Mouse (Mus musculus): Measurements from ENCODE around the gene Stk39.

Gene Stk39

DNA sequence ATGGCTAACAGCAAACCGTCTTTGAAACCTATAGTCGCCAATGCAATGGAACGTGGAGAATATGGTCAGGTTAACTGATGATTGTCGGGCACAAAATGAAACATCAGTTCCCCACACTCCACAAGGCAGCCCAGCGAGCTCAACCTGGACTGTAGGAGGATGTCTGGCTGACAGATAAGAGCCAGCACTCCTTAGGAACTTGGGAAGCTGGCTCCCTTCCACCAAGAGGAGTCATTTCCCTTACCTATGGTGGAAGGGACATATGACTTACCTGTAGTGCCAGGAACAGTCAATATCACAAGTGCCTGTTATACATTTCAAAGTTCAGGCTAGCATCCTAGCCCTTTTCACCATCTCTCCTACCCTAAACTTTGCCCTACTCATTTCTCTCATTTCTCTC lies 14.0 kb downstream of the Stk39 start:
- DNase-seq (ENCODE audit: low spot score in 2 of 2), result no peak

DNA sequence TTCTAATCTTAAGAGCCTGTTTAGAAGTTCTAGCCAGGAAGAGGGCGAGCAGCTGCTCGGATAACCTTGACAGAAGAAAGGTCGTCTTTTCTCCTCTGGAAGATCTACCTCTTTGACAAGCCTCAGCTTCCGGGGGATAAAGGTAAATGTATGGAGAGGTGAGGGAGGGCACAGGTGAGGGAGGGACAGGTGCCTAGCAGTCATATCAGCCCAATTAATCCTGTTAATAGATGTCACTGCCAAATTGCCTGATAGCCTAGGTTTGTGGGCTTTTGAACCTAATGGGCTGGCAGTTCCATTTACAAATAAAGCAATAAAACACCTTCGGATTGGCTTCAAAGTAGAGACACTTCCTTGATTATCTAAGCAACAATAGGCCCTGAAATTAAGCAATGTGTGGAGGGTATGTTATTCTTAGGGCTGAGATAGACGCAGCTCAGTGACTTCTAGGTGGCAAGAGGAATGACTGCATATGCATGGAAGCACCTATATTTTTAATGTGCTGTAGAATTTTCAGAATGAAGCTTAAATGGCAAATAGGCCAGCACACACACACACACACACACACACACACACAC lies 14.5 kb downstream of the Stk39 start:
- DNase-seq (ENCODE audit: low spot score in 2 of 2), result no peak

DNA sequence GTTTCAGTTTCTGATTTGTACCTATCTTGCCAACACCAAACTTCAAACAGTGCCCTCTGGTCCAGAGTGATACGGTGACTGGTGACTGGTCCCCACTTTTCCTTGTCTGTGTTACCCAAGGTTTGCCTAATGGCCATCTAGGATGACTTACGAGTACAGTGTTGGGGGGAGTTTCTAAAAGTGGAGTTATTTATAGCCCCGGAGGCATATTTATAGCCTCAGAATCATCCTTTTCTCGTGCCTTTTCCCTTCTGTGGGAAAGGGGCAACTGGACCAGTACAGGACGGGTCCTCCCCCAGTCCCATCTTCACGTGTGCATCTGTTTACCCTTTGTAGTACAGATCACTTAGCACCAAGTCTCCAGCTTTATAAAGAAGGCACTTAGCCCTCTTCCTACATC lies 15.2 kb downstream of the Stk39 start:
- no peak for DNase-seq (ENCODE audit: low spot score in 2 of 2)

DNA sequence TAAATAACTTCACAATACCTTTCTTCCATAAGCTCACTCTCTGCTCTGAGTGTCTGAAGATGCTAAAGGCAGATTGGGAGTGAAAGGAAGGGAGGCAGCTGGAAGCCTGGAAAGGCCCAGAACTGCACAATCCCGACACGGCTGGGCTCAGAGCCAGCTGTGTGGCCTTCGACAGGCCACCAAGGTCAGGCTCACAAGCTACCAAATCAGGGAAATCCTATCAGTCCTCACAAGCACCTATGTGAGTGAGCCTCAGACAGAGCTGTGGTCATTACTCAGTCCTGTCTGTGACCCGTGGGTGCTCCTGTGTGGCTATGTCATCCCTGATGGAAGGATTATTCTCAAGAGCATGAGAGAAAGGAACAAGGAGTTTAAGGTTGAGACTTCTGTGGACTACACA lies 19.7 kb downstream of the Stk39 start:
- DNase-seq (ENCODE audit: low spot score in 2 of 2), result no peak

DNA sequence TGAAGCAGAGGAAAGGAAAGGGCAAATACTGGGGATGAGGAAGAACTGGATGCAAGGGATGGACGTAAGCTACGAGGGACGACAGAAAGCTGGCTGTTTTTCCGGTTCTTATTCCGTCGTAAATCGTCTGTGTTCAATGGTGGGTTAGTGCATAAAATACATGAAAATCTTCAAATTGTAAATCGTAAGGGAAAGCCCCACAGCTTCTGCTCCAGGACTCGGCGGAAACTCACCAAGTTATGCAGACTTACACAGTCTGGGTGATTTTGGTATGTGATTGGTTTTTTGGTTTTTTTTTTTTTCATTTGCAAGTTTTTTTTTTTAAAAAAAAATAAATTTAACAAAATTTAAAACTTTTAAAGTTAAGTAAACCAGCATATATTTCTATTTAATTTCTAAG lies 24.0 kb downstream of the Stk39 start:
- no peak for DNase-seq (ENCODE audit: low spot score in 2 of 2)

DNA sequence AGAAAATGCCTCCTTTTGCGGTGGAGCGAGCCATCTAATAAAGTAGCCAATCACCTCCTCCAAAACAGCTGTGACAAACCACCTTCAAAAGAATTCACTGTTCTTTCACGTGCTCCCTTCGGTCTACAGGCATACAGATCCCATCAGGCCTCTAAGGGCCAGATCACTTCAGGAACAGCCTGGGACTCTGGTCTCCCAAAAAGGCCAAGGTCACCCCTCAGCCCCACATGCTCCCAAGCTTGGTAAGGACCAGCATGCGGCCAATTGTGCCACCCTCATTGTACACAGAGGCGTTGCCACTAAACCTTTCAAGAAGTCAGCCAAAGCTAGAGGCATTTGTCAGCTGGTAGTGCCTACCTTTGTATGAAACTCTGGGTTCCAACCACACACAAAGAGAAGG lies 28.9 kb downstream of the Stk39 start:
- no peak for DNase-seq (ENCODE audit: low spot score in 2 of 2)

DNA sequence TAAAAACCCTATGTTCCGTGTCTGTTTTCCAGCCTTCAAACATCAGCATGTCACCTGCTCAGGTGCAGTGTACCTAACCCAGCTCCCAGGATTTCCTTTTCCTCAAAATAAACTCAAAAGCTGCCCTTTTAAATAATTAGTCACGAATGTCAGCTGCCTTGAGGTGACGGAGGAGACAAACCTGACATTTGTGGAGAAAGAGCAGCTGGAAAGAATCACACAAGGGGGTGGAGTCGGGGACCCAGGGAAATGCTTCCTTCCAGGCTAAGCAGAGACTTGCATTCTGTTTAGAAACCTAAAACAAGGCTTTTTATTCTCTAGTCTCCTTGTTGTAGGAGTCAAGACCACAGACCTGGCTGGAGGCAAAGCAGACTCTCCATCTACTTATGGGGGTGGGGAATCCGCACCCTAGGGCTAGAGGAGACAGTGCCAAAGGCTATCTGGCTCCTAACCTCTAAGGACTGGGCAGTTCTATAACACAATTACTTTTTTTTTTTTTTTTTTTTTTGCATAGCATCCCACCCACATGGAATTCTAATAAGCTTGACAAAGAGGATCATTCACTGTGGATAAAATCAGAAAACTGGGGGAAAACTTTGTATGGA lies 29.9 kb downstream of the Stk39 start:
- no peak for DNase-seq (ENCODE audit: low spot score in 2 of 2)

DNA sequence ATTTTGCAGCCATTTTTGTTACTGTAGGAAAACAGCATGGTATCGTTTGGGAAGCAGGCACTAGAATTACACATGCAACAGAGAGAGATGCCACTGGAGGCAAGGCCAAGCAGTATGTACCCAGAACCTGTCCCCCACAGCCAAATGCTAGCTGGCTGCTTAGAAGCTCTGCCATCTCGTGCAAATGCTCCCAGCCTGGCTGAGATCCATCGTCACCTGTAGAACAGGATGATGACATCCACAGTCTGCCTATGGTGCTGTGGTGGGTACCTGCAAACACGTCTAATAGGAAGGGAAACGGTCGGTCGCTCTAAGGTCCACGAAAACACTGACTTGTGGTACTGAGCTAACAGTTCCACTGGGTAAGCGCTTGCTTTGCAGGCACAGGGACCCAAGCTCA lies 32.5 kb downstream of the Stk39 start:
- DNase-seq (ENCODE audit: low spot score in 2 of 2), result no peak

DNA sequence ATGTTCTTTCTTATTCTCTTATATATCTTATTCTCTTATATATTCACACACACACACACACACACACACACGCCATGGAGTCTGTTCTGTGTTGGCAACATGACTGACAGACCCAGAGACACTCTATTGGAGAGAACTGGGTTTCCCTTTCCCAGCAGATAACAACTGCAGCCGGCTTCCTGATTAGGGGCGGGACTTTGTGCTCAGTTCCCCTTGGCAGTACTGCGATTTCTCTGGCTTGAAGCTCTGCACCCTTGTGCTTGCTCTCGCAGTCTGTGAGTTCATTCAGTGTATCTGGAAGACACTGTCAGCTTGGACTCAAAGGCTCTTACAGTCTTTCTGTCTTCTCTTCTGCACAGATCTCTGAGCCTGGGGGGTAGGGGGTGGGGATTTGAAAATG lies 34.1 kb downstream of the Stk39 start:
- no peak for DNase-seq (ENCODE audit: low spot score in 2 of 2)

DNA sequence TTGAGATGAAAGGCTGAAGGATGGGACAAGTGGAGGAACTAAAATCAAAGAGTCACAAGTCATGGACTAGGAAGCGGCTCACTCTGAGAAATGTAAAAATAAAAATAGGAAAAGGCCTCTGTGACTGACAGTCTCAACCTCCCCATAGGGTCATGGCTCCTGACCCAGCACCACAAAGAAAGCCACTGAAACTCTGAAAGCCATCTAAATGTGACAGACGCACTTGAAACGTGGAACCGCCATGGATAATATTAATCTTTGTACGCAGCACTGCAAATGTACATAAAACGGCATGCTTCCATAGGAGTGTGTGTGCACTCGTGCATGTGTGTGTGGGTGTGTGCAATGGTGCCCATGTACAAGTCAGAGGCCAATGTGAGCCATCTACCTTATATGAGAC lies 34.9 kb downstream of the Stk39 start:
- no peak for DNase-seq (ENCODE audit: low spot score in 2 of 2)

DNA sequence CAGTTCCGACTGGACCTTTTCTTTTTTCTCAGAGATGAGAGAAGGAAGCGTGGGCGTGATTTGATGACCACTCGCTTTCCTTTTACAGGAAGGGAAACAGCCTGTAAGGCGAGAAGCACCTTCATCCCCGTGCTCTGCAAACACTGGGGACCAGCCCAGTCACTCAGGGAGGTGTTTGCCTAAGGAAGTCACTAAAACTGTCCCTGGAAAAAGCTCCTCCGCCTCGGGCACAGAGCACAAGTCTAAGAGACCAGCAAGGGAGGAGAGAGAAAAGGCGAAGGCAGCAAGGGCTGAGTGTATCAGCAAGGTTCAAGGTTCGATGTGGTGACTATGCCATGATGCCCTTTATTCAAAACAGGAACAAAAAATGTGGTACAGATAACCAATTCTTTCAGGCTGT lies 35.8 kb downstream of the Stk39 start:
- no peak for DNase-seq (ENCODE audit: low spot score in 2 of 2)

DNA sequence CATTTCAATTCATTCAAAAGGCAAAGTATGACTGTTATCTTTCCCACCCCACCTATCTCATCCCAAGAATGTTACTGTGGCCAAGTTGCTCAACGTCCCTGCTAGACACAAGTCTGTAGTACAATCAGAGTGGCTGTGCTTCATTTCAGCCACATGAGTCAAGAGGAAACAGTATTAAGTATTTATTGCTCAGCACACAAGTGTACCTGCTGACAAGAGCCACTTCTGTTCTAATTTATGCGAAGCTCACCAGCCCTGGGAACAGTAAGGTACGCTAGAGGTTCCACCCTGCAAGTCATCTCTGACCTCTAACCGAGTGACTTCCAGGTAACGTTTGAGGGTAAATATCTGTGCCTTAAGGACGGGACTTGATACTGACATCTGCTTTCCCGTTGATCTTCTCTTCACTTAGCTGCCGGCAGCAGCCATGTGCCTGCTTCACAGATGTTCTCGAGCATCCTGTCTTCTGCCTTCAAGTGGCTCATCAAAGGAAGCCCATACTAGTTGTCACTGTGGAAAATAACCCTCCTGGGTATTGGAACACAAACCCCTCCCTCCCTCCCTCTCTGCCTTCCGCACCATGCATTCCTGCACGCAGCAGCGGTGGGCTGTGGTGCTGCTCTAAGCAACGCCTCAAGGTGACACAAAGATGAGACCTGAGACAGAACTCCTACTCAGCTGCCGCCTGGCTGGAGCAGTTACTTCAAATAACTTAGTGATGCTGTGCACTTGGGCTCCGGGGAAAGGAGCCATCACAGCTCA lies 36.4 kb downstream of the Stk39 start:
- no peak for DNase-seq (ENCODE audit: low spot score in 2 of 2)

DNA sequence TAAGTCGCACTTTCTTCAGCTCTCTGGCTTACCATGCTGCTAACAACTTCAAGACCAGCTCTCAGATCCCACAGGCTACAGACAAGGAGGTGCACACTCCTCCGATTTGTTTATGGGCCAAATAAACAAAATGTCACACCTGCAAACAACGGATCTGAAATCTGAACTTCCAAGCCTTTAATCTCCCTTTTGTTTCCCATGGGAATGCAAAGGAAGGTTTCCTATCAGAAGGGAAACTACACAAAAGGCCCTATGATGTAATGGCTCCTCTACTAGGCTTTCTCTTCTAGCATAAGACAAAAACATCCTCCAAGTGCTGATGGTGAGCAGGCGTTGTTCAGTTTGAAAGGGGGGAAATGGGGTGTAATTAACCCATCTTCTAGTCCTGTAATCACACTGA lies 37.1 kb downstream of the Stk39 start:
- no peak for DNase-seq (ENCODE audit: low spot score in 2 of 2)

DNA sequence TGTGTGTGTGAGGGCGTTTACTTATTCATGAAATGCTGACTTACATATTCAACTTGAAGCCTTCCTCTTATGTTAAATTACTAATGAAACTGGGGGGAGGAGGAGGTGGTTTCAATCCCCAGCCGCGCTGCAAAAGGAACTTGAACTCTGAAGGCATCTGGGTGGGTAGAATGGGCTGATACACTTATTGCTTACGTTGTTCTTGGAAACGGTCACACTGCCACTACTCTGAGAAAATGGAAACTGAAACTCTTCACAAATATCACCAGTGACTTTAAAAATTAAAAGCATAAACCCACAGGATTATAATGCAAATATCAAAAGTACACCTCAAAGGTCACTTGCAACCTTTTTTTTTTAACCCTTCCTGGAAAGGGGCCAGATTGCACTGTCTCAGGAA lies 37.5 kb downstream of the Stk39 start:
- no peak for DNase-seq (ENCODE audit: low spot score in 2 of 2)

DNA sequence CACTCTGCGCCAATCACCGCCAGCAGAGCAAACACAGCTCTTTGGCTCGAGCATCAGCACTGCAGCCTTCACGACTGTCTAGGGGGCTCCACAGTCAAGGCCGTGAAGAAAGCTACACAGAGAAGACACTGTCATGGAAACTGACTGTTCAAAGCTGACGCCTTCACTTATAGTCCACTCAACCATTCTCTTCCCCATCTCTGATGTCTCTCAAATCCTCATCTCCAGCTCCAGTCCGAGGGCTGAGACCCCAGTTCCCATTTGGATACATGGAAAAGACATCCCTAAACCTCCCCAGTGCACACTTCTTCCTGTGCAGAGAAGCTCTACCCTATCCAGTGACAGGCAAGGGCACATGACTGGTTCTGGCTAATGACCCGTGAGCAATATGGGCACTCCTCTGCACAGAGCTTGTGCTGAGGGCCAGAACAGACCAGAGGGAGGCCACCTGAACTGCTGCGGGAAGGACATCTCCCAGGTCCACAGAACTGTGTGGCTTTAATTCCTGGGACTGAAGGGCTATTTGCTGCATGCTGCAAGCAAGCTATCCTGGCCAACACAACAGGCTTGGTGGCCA lies 38.2 kb downstream of the Stk39 start:
- DNase-seq (ENCODE audit: low spot score in 2 of 2), result no peak

DNA sequence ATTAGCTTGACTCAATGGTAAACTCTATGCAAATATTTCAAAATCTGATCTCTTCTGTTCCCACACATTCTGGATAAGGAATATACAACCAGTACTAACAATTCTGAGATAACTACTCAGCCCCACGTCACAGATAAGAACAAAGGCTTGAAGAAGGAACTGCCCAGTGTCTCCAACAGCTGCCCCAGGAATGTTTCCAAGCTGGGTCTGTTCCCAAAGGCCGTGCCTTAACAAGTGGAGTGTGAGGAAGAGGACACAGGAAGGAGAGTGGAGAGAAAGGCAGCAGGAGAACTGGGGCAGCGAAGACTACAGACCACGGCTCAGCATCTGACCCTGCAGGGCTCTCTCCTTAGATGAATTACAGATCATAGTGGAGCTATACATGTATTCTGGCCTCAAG lies 39.2 kb downstream of the Stk39 start:
- DNase-seq (ENCODE audit: low spot score in 2 of 2), result no peak

DNA sequence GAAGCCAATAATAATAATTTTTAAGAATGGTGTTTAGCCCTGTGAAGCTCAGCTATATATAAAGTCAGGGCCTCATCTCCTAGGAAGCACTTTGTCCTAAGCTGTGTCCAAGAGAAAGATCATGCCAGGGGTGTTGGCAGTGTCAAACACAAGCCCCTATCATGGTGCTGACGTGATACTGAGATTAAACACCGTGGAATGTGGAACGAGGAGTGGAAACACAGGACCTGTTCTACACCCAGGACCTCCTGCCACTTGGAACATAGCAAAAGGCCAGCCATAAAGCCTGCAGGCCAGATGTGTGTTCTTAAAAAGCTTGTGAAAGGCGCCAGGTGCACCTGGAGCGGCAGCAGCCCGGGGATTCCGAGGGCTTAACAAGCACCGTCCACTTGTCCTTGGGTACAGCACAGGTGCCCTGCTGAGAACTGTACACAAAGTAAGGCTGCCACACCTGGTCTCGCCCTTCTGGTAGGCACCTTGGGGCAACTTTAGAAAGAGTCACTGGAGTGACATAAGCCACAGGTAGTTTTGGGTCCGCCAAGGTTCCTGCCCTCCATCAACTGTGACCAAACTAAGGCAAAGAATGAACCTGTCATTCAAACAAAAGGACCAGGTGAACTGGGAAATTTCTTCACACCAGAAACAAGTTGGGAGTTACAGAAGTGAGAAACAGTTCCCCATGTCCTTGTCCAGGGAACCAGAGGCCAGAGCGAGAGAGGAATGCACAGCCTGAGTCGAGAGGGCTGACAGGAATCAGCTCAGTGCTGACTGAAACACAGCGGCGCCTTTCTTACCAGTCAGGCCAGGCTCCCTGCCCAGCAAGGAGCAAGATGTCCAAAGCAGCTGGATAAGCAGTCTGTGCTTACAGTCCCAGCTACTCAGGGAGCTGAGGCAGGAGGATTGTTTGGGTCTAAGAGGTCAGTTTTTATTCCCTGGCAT lies 40.8 kb downstream of the Stk39 start:
- DNase-seq (ENCODE audit: low spot score in 2 of 2), result no peak

DNA sequence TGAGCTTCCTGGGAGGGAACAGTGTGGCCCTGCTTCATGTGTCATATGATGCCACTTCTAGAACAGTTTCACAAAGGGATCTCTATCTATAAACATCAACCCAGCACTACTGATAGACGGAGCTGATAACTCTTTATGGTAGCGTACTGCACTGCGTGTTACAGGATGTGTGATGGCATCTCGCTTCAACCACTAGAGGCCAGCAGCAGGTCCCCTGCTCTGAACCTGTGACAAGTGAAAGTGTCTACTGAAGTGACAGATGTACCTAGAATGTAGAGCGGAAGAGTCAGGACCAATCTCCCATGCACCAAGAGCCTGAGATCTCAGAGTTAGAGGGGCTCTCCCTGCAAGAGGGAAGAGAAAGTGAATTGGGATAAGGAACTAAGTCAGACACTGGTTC lies 41.6 kb downstream of the Stk39 start:
- DNase-seq (ENCODE audit: low spot score in 2 of 2), result no peak

DNA sequence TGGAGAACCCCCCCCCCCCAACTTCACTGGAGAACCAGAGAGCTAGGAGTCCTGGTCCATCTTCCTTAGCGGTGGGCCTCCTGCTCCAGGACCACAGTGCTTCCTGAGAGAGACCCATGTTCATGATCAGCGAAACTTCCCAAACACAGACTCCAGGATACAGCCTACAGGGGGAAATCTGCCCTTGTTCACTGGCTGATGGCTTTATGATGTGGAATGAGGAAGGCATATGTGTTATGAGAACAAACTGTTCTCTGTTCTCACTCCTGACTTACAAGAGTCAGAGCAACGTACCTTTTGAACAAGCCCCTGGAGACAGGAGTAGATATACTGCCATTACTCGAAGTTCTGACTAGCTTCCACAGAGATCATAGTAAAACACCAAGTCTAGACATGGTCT lies 42.6 kb downstream of the Stk39 start:
- DNase-seq (ENCODE audit: low spot score in 2 of 2), result no peak

DNA sequence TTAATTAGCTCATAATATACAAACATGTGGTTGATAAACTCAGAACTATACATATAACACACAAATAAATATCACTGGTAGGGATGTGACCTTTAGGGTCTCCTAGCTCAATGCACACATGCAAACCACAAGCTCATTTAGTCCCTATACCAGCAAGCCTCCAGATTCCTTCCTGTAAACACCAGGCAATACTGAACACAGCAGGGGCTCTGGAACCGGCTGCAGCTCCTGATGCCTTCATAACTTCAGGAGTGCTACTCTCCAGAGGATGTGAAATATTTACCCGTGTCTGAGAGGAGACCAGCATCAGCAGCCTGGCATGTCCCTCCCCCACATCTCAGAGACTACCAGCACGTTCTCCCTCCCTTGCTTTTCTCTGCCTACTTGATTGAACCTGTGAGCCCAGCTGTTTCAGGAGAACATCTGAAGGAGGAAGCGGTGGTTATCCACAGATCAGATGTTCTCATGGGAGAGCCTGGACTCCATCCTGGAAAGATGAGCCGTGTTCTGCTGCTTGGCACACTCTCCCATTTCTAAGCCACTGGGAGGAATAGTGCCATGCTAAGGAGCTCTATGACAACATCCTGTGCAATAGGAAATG lies 45.0 kb downstream of the Stk39 start:
- no peak for DNase-seq (ENCODE audit: low spot score in 2 of 2)

DNA sequence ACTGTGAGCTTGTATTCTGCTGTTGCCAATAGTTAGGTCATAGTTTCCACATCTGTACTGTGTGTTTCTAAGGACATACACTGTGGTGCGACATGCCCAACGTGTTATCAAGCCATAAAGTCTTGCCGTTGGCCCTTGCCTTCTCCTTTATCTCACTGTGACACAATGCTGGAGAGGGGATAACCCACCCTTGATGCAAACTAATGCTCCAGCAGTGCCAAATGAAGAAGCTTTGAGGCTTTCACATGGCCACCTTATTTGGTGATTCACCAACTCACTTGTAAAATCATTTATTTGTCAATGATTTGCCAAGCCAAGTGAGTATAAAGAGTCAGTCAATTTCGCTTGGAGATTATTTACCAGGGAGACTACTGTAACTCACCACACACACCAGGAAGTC lies 46.0 kb downstream of the Stk39 start:
- no peak for DNase-seq (ENCODE audit: low spot score in 2 of 2)

DNA sequence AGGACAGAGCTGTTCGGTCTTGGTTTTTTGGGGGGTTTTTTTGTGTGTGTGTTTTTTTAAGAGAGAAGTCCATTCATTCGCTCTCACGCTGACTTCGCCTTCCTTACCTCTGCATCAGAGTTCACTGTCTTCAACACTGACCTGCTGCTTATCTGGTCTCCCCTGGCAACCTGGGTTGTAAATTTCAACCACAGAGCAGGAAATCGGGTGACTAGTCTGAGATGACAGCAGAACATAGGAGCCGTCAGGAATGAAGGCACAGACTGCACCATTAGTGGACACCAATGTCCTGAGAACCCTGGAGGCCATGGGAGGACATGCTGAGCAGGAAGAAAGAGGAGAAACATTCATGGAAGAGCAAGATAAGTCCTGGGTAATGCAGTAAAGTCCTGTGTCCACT lies 51.1 kb downstream of the Stk39 start:
- DNase-seq (ENCODE audit: low spot score in 2 of 2), result no peak

All from right cerebral cortex, postnatal 36 days (tissue).